Mouse (Mus musculus) urinary bladder, postnatal 10 days (tissue): ENCODE measurements at regions not wholly inside any gene's neighbourhood (a gene's known extent, or its start where the extent isn't known, plus 50 kb on each side); places are given as distances from the start of the nearest gene placed in this dataset.

Experiments used
- DNase-seq: peaks from one replicate; pipeline ENCODE4 v3.0.0; 2022; ENCODE audit warnings: low spot score

GRCm38 (mm10) chr1:71830379-71830778 lies 177.4 kb upstream of the Fn1 start:
- no peak for DNase-seq

GRCm38 (mm10) chr1:71824410-71824809 lies 171.4 kb upstream of the Fn1 start:
- DNase-seq: no peak

GRCm38 (mm10) chr1:71822123-71822522 lies 169.1 kb upstream of the Fn1 start:
- no peak for DNase-seq

- DNase-seq: no peak
Measured at GRCm38 (mm10) chr1:71821099-71821498, 168.1 kb upstream of the Fn1 start.

- no peak for DNase-seq
Measured at GRCm38 (mm10) chr1:71816306-71816705, 163.3 kb upstream of the Fn1 start.

- DNase-seq: no peak
Measured at GRCm38 (mm10) chr1:71814141-71814540, 161.1 kb upstream of the Fn1 start.

GRCm38 (mm10) chr1:71812171-71812695 lies 159.2 kb upstream of the Fn1 start:
- no peak for DNase-seq

GRCm38 (mm10) chr1:71811196-71811788 lies 158.3 kb upstream of the Fn1 start:
- DNase-seq: no peak

GRCm38 (mm10) chr1:71808005-71808404 lies 155.0 kb upstream of the Fn1 start:
- DNase-seq: no peak

GRCm38 (mm10) chr1:71807586-71807985 lies 154.6 kb upstream of the Fn1 start:
- no peak for DNase-seq

GRCm38 (mm10) chr1:71801283-71802066 lies 148.5 kb upstream of the Fn1 start:
- no peak for DNase-seq

GRCm38 (mm10) chr1:71800581-71800980 lies 147.6 kb upstream of the Fn1 start:
- DNase-seq: no peak

GRCm38 (mm10) chr1:71798636-71799035 lies 145.6 kb upstream of the Fn1 start:
- DNase-seq: no peak

GRCm38 (mm10) chr1:71788408-71788807 lies 135.4 kb upstream of the Fn1 start:
- DNase-seq: no peak

GRCm38 (mm10) chr1:71784880-71785279 lies 131.9 kb upstream of the Fn1 start:
- DNase-seq: no peak

GRCm38 (mm10) chr1:71778292-71778691 lies 125.3 kb upstream of the Fn1 start:
- no peak for DNase-seq

GRCm38 (mm10) chr1:71775865-71776501 lies 123.0 kb upstream of the Fn1 start:
- no peak for DNase-seq

- DNase-seq: no peak
Measured at GRCm38 (mm10) chr1:71772526-71772925, 119.5 kb upstream of the Fn1 start.

- DNase-seq: no peak
Measured at GRCm38 (mm10) chr1:71771798-71772197, 118.8 kb upstream of the Fn1 start.

GRCm38 (mm10) chr1:71769595-71769994 lies 116.6 kb upstream of the Fn1 start:
- DNase-seq: no peak

GRCm38 (mm10) chr1:71767705-71768104 lies 114.7 kb upstream of the Fn1 start:
- no peak for DNase-seq

GRCm38 (mm10) chr1:71767076-71767475 lies 114.1 kb upstream of the Fn1 start:
- no peak for DNase-seq

GRCm38 (mm10) chr1:71764951-71765350 lies 112.0 kb upstream of the Fn1 start:
- DNase-seq: no peak
